Mouse (Mus musculus): ENCODE results near the gene Lars2. TPM values are rescaled to one million over a fixed set of nuclear protein-coding genes. Genes with fewer than 3 reads are reported as not detected.
A peak's percentile ranks its signal among the peaks of the same experiment; 100 is the strongest.

The Lars2 gene
- total and polyA plus RNA-seq, 3 experiments, result 5.1 to 15,188 (median 765) TPM

DNA sequence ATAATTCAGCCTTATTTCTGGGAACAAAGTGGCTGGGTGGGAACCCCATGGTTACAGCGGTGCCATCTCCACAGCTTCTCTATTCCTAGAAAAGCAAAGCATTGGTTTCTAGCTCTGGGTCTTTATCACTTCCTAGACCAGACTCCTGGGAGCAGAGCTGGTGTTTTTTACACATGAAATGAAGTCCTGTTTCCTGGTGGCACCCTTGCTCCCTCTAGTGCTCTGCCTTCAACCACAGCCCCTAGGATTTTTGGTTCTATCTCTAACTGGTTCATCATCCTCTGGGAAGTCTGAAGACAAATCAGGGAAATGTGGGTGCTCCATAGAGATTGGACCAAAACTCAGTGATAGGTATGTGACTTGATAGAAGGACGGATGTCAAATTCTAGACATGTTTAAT lies 140.7 kb downstream of the Lars2 start:
- peaks cover 11% of the 10 kb centered on the region for H3K79me2 ChIP-seq (replicated peaks; ENCODE audit: control insufficient read depth, extremely low read depth, insufficient read depth, poor library complexity, severe bottlenecking)
- peaks cover 50 to 80% of the 10 kb centered on the region in 2 experiments for H3K36me3 ChIP-seq (replicated peaks in 1 of 2; ENCODE audit: control insufficient read depth in 1 of 2, insufficient read depth in 1 of 2, low read length in 1 of 2)
- peaks cover 16 to 82% of the 10 kb centered on the region in 2 experiments for H3K4me1 ChIP-seq (ENCODE audit: control insufficient read depth in 1 of 2, insufficient read depth in 2 of 2)
- H3K27ac ChIP-seq (ENCODE audit: insufficient read depth, low read depth), result no peak overlapping the region
- DNase-seq (ENCODE audit: extremely low read depth), result no peak
- no peak overlapping the region for H3K9ac ChIP-seq (ENCODE audit: insufficient read depth, low read depth)
- dilution Hi-C loops (cut with MboI; ENCODE audit: extremely low pct_ligation_motif_present, extremely low pct_unique_long_range_greater_than_20kb, low sequenced_read_pairs) (no loop called here), in situ Hi-C loops (cut with MboI; ENCODE audit: low pct_ligation_motif_present, low pct_unique_long_range_greater_than_20kb, low sequenced_read_pairs) (no loop called here)
- no peak overlapping the region for H3K4me3 ChIP-seq (replicated peaks in 1 of 3; ENCODE audit: low read depth in 2 of 3, low read length in 2 of 3, poor library complexity in 1 of 3)
- H3K27me3 ChIP-seq (replicated peaks), result no peaks in the 10 kb centered on the region
- no peak overlapping the region for H3K4me2 ChIP-seq (ENCODE audit: insufficient read depth, low read depth, poor library complexity, severe bottlenecking)
- TF ChIP-seq SMC3 (IDR thresholded peaks at IDR 0.05; ENCODE audit: low read depth, low read length) (no peak), RCOR1 (conservative IDR thresholded peaks at IDR 0.05; ENCODE audit: low read depth, low read length) (no peak), CTCF (conservative IDR thresholded peaks at IDR 0.05 in 1 of 2, IDR thresholded peaks at IDR 0.05 in 1 of 2; ENCODE audit: low read depth in 2 of 2, low read length in 2 of 2) (peak in 1 of 2 experiments; percentile 43; a peak in 2 of 4 replicates), JUN (IDR thresholded peaks at IDR 0.05; ENCODE audit: insufficient read depth, low read depth, low read length) (no peak), RAD21 (IDR thresholded peaks at IDR 0.05; ENCODE audit: low read depth, low read length) (peak; percentile 26), USF1 (IDR thresholded peaks at IDR 0.05; ENCODE audit: low read depth, low read length) (no peak), UBTF (IDR thresholded peaks at IDR 0.05; ENCODE audit: low read depth, low read length) (no peak)
- no peaks in the 10 kb centered on the region for H3K9me3 ChIP-seq (replicated peaks; ENCODE audit: low read length)

DNA sequence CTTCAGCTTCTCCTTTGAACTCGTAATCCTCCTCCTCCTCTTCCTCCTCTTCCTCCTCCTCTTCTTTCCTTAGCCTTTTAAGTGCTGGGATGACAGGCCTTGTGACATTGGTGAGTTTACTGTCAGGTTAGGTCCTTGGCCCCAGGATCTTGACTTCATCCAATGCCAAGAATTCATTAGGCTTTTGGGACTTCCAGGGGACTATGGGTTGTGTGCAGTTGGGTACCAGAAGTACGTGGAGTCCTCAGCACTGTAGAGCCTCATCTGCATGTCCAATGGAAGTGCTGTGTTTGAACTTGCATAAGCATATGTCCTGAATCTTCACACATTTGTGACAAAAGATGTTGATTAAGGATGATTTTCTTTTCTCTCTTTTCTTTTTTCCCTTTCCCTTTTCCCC lies 142.3 kb downstream of the Lars2 start:
- peaks cover 50 to 83% of the 10 kb centered on the region in 2 experiments for H3K36me3 ChIP-seq (replicated peaks in 1 of 2; ENCODE audit: control insufficient read depth in 1 of 2, insufficient read depth in 1 of 2, low read length in 1 of 2)
- H3K79me2 ChIP-seq (replicated peaks; ENCODE audit: control insufficient read depth, extremely low read depth, insufficient read depth, poor library complexity, severe bottlenecking), result peaks cover 11% of the 10 kb centered on the region
- no peak overlapping the region for H3K4me2 ChIP-seq (ENCODE audit: insufficient read depth, low read depth, poor library complexity, severe bottlenecking)
- dilution Hi-C loops (cut with MboI; ENCODE audit: extremely low pct_ligation_motif_present, extremely low pct_unique_long_range_greater_than_20kb, low sequenced_read_pairs), result no loop called here
- DNase-seq (ENCODE audit: extremely low read depth), result no peak
- no peaks in the 10 kb centered on the region for H3K27me3 ChIP-seq (replicated peaks)
- H3K9ac ChIP-seq (ENCODE audit: insufficient read depth, low read depth), result no peak overlapping the region
- TF ChIP-seq UBTF (IDR thresholded peaks at IDR 0.05; ENCODE audit: low read depth, low read length), result no peak
- TF ChIP-seq POLR2AphosphoS2 (IDR thresholded peaks at IDR 0.05; ENCODE audit: low read depth, low read length), result no peak
- no peak for TF ChIP-seq JUN (IDR thresholded peaks at IDR 0.05; ENCODE audit: insufficient read depth, low read depth, low read length)
- no peak for TF ChIP-seq RCOR1 (conservative IDR thresholded peaks at IDR 0.05; ENCODE audit: low read depth, low read length)
- TF ChIP-seq TBP (conservative IDR thresholded peaks at IDR 0.05; ENCODE audit: low read depth, low read length), result no peak
- TF ChIP-seq NELFE (IDR thresholded peaks at IDR 0.05; ENCODE audit: low read depth, low read length), result no peak
- TF ChIP-seq CHD1 (IDR thresholded peaks at IDR 0.05; ENCODE audit: low read depth, low read length), result no peak
- no peak for TF ChIP-seq CHD2 (IDR thresholded peaks at IDR 0.05; ENCODE audit: low read length)
- in situ Hi-C loops (cut with MboI; ENCODE audit: low pct_ligation_motif_present, low pct_unique_long_range_greater_than_20kb, low sequenced_read_pairs), result no loop called here
- no peak overlapping the region for H3K4me3 ChIP-seq (replicated peaks in 1 of 3; ENCODE audit: low read depth in 2 of 3, low read length in 2 of 3, poor library complexity in 1 of 3)
- H3K27ac ChIP-seq (ENCODE audit: insufficient read depth, low read depth), result no peak overlapping the region
- H3K9me3 ChIP-seq (replicated peaks; ENCODE audit: low read length), result no peaks in the 10 kb centered on the region
- H3K4me1 ChIP-seq (ENCODE audit: control insufficient read depth in 1 of 2, insufficient read depth in 2 of 2), result peaks cover 16 to 66% of the 10 kb centered on the region in 2 experiments

All from CH12.LX (cell line).